In genomic region chr6:128764598-128764997, GRCm38 (mm10) we compare ENCODE assay signal across 10 mouse cellular contexts. TPM values are rescaled to one million over a fixed set of nuclear protein-coding genes. Genes with fewer than 3 reads are reported as not detected.
DNase-seq lines count a peak whose midpoint lies in the region; ATAC-seq and TF ChIP-seq lines count a peak whose summit lies in the region.
"Had no signal": no experiment of that assay in that cellular context is flagged by ENCODE, and none has a peak within 500 bp of the region (broad histone marks: within the 10 kb centered on the region; RNA-seq: fewer than 3 reads in every experiment).

No protein-coding gene starts in this region.

- no peaks in the 10 kb centered on the region for H3K4me1 ChIP-seq in heart, embryonic 11.5 days (ENCODE audit: control insufficient read depth, insufficient read depth, low read length)
- no peaks in the 10 kb centered on the region for H3K4me1 ChIP-seq in ES-Bruce4 (ENCODE audit: control insufficient read depth, insufficient read depth, low read length)
- 0 out of 2 replicates have a peak, but pooled peaks cover 4% of the 10 kb centered on the region for H3K4me1 ChIP-seq in forebrain, embryonic 13.5 days
- peaks cover 0 to 5% of the 10 kb centered on the region in 2 experiments; a peak in 2 of 4 replicates for H3K4me1 ChIP-seq in liver, embryonic 14.5 days (replicated peaks; ENCODE audit: control insufficient read depth in 2 of 2, insufficient read depth in 2 of 2, low read length in 1 of 2)

- no peaks in the 10 kb centered on the region for H3K27me3 ChIP-seq in heart, embryonic 11.5 days (ENCODE audit: control insufficient read depth, insufficient read depth, low read length)
- H3K27me3 ChIP-seq in ES-Bruce4 (ENCODE audit: control insufficient read depth, insufficient read depth, low read length, poor library complexity, severe bottlenecking) = no peaks in the 10 kb centered on the region
- H3K27me3 ChIP-seq in forebrain, embryonic 13.5 days = no peaks in the 10 kb centered on the region
- no peaks in the 10 kb centered on the region for H3K27me3 ChIP-seq in liver, embryonic 14.5 days (ENCODE audit: control insufficient read depth, insufficient read depth, low read length)

- no peak for ATAC-seq in heart, embryonic 11.5 days (replicated peaks; ENCODE audit: insufficient number of reproducible peaks, low FRiP score, low TSS enrichment)
- no peak for ATAC-seq in forebrain, embryonic 13.5 days
- ATAC-seq in liver, embryonic 14.5 days (ENCODE audit: insufficient read depth) = no peak

- H3K9me3 ChIP-seq in heart, embryonic 11.5 days (replicated peaks; ENCODE audit: control insufficient read depth, low read length) = no peaks in the 10 kb centered on the region
- H3K9me3 ChIP-seq in ES-Bruce4 (replicated peaks; ENCODE audit: control insufficient read depth, insufficient read depth, low read length, poor library complexity, severe bottlenecking) = no peaks in the 10 kb centered on the region
- H3K9me3 ChIP-seq in forebrain, embryonic 13.5 days (replicated peaks) = no peaks in the 10 kb centered on the region
- H3K9me3 ChIP-seq in liver, embryonic 14.5 days (ENCODE audit: control insufficient read depth, low read length) = no peaks in the 10 kb centered on the region

- H3K27ac ChIP-seq in heart, embryonic 11.5 days (ENCODE audit: low read depth, low read length) = no peak overlapping the region
- H3K27ac ChIP-seq in ES-Bruce4 (ENCODE audit: insufficient read depth, low read length) = no peak overlapping the region
- peak overlapping the region; percentile 59 for H3K27ac ChIP-seq in forebrain, embryonic 13.5 days
- H3K27ac ChIP-seq in liver, embryonic 14.5 days = no peak overlapping the region

- TF ChIP-seq CTCF in ES-Bruce4 (IDR thresholded peaks at IDR 0.05; ENCODE audit: low read depth, low read length) = no peak
- TF ChIP-seq CTCF in liver, embryonic 14.5 days (IDR thresholded peaks at IDR 0.05; ENCODE audit: low read depth) = no peak

- TF ChIP-seq EP300 in ES-Bruce4 (IDR thresholded peaks at IDR 0.05; ENCODE audit: insufficient read depth, low read depth, low read length) = no peak
- TF ChIP-seq EP300 in liver, embryonic 14.5 days (IDR thresholded peaks at IDR 0.05; ENCODE audit: low read depth) = no peak

- H3K9ac ChIP-seq in heart, embryonic 11.5 days (ENCODE audit: low read depth, low read length) = no peak overlapping the region
- no peak overlapping the region for H3K9ac ChIP-seq in ES-Bruce4 (ENCODE audit: low read depth, poor library complexity, severe bottlenecking)
- peak overlapping the region; percentile 45; the same call in 1 of the 2 replicates for H3K9ac ChIP-seq in forebrain, embryonic 13.5 days
- no peak overlapping the region for H3K9ac ChIP-seq in liver, embryonic 14.5 days (replicated peaks)

- peak overlapping the region; percentile 36 for H3K4me3 ChIP-seq in heart, embryonic 11.5 days (ENCODE audit: low read depth, low read length)
- H3K4me3 ChIP-seq in ES-Bruce4 (ENCODE audit: low read depth, low read length) = peak overlapping the region; percentile 40; the same call in 1 of the 2 replicates
- peak overlapping the region; percentile 53 for H3K4me3 ChIP-seq in forebrain, embryonic 13.5 days
- H3K4me3 ChIP-seq in liver, embryonic 14.5 days (ENCODE audit: insufficient read depth in 1 of 2, low read depth in 2 of 2, low read length in 2 of 2) = peak overlapping the region; percentile 59 to 93

- H3K4me2 ChIP-seq in heart, embryonic 11.5 days = peak overlapping the region; percentile 53
- H3K4me2 ChIP-seq in forebrain, embryonic 13.5 days = peak overlapping the region; percentile 63
- peak overlapping the region; percentile 75 for H3K4me2 ChIP-seq in liver, embryonic 14.5 days (ENCODE audit: low read depth)

- intact Hi-C loops in heart, postnatal 36 days (cut with DNase I) = loop anchor here (1.0 to 10.0 kb wide), 5 partner anchors 38 to 468 kb away; partner anchors contain the start of genes Clec2d and Itfg2

- H3K36me3 ChIP-seq in heart, embryonic 11.5 days (ENCODE audit: control insufficient read depth, insufficient read depth, low read length) = no peaks in the 10 kb centered on the region
- H3K36me3 ChIP-seq in ES-Bruce4 (ENCODE audit: control insufficient read depth, insufficient read depth, low read length, poor library complexity, severe bottlenecking) = no peaks in the 10 kb centered on the region
- H3K36me3 ChIP-seq in forebrain, embryonic 13.5 days (ENCODE audit: poor library complexity, severe bottlenecking) = no peaks in the 10 kb centered on the region
- no peaks in the 10 kb centered on the region for H3K36me3 ChIP-seq in liver, embryonic 14.5 days (replicated peaks; ENCODE audit: control insufficient read depth, insufficient read depth, low read depth)

- 30% methylated on average over 5 of the region's 5 CpGs for WGBS in heart, embryonic 11.5 days (ENCODE audit: insufficient replicate concordance)
- WGBS in forebrain, embryonic 13.5 days = 20% methylated on average over 5 of the region's 5 CpGs
- 14% methylated on average over 5 of the region's 5 CpGs for WGBS in liver, embryonic 14.5 days (ENCODE audit: insufficient replicate concordance)

- no peak for TF ChIP-seq POLR2A in ES-Bruce4 (IDR thresholded peaks at IDR 0.05; ENCODE audit: insufficient read depth, low read length)

- no peak for DNase-seq in heart, postnatal 36 days
- DNase-seq in liver, embryonic 14.5 days (ENCODE audit: low read depth in 3 of 3, low spot score in 3 of 3) = no peak
- DNase-seq in right cerebral cortex, postnatal 4 days = no peak
- DNase-seq in lung, adult 18-20 months = no peak
- no peak for DNase-seq in ovary, postnatal 36 days (ENCODE audit: low spot score)

RNA-seq across cellular contexts. Expression of gene Klrb1c, which starts 24.4 kb away (rescaled TPM):
- not detected in 2 replicates for polyA plus RNA-seq in heart, embryonic 11.5 days (2014; fragmentation: Nextera tagmentation; extraction: Ambion mirVana)
- under 1 TPM in 1 of 2 experiments, not detected in 1; 0.16 TPM for total RNA-seq in heart, postnatal 36 days (2021)
- polyA plus RNA-seq in ES-Bruce4 (2011; ENCODE audit: insufficient read depth, insufficient read length, low read depth, missing spikeins) = not detected in 2 replicates
- not detected in 2 replicates for polyA plus RNA-seq in forebrain, embryonic 13.5 days (2015; fragmentation: Nextera tagmentation; extraction: Ambion mirVana)
- polyA plus RNA-seq in liver, embryonic 14.5 days (2012; rRNA removed) = 0.04 and 0.09 TPM in 2 replicates
- 0.09 and 0.25 TPM in 2 replicates for polyA plus RNA-seq in liver, embryonic 14.5 days (2014; fragmentation: Nextera tagmentation; extraction: Ambion mirVana)

RNA-seq across cellular contexts. Expression of gene Klrb1, which starts 41.7 kb away (rescaled TPM):
- polyA plus RNA-seq in heart, embryonic 11.5 days (2014; fragmentation: Nextera tagmentation; extraction: Ambion mirVana) = not detected in 2 replicates
- not detected for total RNA-seq in heart, postnatal 36 days (2021)
- polyA plus RNA-seq in ES-Bruce4 (2011; ENCODE audit: insufficient read depth, insufficient read length, low read depth, missing spikeins) = not detected in 2 replicates
- polyA plus RNA-seq in forebrain, embryonic 13.5 days (2015; fragmentation: Nextera tagmentation; extraction: Ambion mirVana) = not detected in 2 replicates
- not detected in 2 replicates for polyA plus RNA-seq in liver, embryonic 14.5 days (2012; rRNA removed)
- polyA plus RNA-seq in liver, embryonic 14.5 days (2014; fragmentation: Nextera tagmentation; extraction: Ambion mirVana) = not detected in 2 replicates
- total RNA-seq: megakaryocyte progenitor cell, adult 5-6 weeks had no signal
- polyA plus RNA-seq: urinary bladder, adult 2 months had no signal
